ENCODE assay signal across 21 mouse cellular contexts in the genomic region with DNA sequence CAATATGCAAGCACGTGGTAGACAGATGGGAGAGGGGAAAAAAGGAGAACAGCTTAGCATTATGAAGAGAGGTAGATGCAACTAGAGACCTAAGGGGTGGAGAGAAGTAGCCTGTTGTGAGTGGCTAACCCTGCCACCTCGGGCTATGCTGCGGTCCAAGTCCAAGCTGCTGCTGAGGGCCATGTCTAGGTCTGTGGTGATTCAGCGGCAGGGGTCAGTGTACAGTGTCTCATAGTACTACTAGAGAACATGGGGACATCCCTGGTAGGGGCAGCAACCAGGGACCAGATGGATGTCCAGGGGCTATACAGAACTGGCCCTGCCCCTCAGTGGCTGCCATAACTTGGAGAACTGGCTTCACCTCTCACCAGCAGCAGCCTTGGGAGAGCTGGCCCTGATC.
"Had no signal": no experiment of that assay in that cellular context is flagged by ENCODE, and none has a peak within 500 bp of the region (broad histone marks: within the 10 kb centered on the region; RNA-seq: fewer than 3 reads in every experiment).

No protein-coding gene starts in this region.

- H3K27me3 ChIP-seq: heart, embryonic 12.5 days; hindbrain, embryonic 13.5 days; intestine, embryonic 15.5 days; liver, embryonic 12.5 days had no signal

- H3K9me3 ChIP-seq: heart, embryonic 10.5 days; intestine, embryonic 15.5 days; liver, embryonic 12.5 days had no signal

- H3K27ac ChIP-seq: gastrocnemius, adult 2 months; heart, embryonic 10.5 days; hindbrain, embryonic 13.5 days; intestine, embryonic 15.5 days; layer of hippocampus, adult 2 months; left cerebral cortex, adult 2 months; liver, embryonic 12.5 days had no signal

- H3K4me3 ChIP-seq: gastrocnemius, adult 2 months; heart, embryonic 10.5 days; heart, embryonic 12.5 days; hindbrain, embryonic 13.5 days; intestine, embryonic 15.5 days; layer of hippocampus, adult 2 months; left cerebral cortex, adult 2 months; liver, embryonic 12.5 days had no signal

- H3K4me2 ChIP-seq: heart, embryonic 12.5 days; hindbrain, embryonic 13.5 days; intestine, embryonic 15.5 days; liver, embryonic 12.5 days had no signal

- H3K36me3 ChIP-seq: intestine, embryonic 15.5 days; liver, embryonic 12.5 days had no signal

- H3K9ac ChIP-seq: heart, embryonic 12.5 days; hindbrain, embryonic 13.5 days; intestine, embryonic 15.5 days; liver, embryonic 12.5 days had no signal

- H3K4me1 ChIP-seq: heart, embryonic 10.5 days; hindbrain, embryonic 13.5 days; intestine, embryonic 15.5 days; liver, embryonic 12.5 days had no signal

- DNase-seq: gastrocnemius, adult 2 months; gastrocnemius, postnatal 10 days; gastrocnemius, postnatal 25 days; heart, adult 18-20 months; heart, postnatal 10 days; heart, postnatal 4 days; kidney, adult 18-20 months; kidney, adult 8-10 months; kidney, postnatal 10 days; kidney, postnatal 25 days; kidney, postnatal 4 days had no signal

- ATAC-seq: hindbrain, embryonic 16.5 days; inflammation-experienced regulatory T-cells, adult 6 months; intestine, embryonic 15.5 days; intestine, postnatal 0 days; liver, embryonic 12.5 days had no signal
